ENCODE assay signal across 8 mouse cellular contexts in the genomic region with DNA sequence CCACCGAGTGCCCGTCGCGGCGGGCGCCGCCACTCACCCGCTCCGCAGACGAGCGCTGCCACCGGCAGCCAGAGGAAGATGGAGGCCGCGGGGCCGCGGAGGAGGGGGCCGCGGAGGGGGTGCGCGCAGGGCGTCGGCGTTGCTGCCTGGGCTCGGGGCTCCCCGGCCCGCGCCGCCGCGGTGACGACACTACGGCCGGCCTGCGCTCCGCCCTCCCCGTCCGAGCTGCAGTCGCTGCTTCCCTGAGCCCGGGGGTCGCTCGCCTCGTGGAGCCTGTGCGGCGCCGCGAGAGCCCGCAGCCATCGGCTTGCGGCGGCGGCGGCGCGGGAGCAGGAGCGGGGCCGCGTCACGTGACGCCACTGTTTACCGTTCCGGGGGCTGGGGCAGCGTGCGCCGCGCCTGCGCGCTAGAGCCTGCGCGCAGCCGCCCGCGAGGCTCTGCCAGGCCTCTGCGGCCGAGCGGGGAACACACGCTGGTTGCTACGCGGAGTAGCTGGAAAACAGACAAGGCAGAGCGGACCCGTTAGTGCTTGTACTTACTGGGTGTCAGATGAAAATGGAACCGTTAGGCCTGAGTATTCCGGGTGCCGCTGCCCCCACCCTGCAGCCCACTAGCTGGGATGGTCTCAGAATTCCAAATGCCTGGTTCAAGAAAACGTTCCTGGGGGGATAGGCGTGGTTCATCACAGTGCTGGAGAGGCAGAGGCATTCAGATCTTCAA. TPM values are rescaled to one million over a fixed set of nuclear protein-coding genes. Genes with fewer than 3 reads are reported as not detected.
A peak's percentile ranks its signal among the peaks of the same experiment; 100 is the strongest.
DNase-seq lines count a peak whose midpoint lies in the region; ATAC-seq lines count a peak whose summit lies in the region.

A gene (minus strand): TSS at position 381 of the 720 bp plus-strand sequence.

- H3K4me3 ChIP-seq in megakaryocyte, embryonic 14.5 days (replicated peaks): peak within 1 kb of the TSS; percentile 98

- H3K9me3 ChIP-seq in megakaryocyte, embryonic 14.5 days: no peaks in the 10 kb centered on the region

- no peaks in the 10 kb centered on the region for H3K36me3 ChIP-seq in megakaryocyte, embryonic 14.5 days (replicated peaks; ENCODE audit: low read length)

- ATAC-seq in common myeloid progenitor, adult 5-6 weeks (replicated peaks; ENCODE audit: low read depth, poor library complexity, severe bottlenecking): peak; percentile 70

- H3K27me3 ChIP-seq in megakaryocyte, embryonic 14.5 days (replicated peaks): no peaks in the 10 kb centered on the region

- H3K4me1 ChIP-seq in megakaryocyte, embryonic 14.5 days: peaks cover 43% of the 10 kb centered on the region

- DNase-seq in ZHBTc4 (ENCODE audit: low read depth, low spot score): peak; percentile 97
- DNase-seq in gastrocnemius, adult 8-10 months (ENCODE audit: low spot score in 2 of 2): peak; percentile 75 to 82
- DNase-seq in hindlimb bud, embryonic 11.5 days (ENCODE audit: extremely low spot score, low read depth, low spot score): peak; percentile 47
- DNase-seq in left cerebral cortex, adult 8-10 months (ENCODE audit: low spot score in 2 of 2): peak; percentile 75 to 88
- DNase-seq in right cerebral cortex, postnatal 10 days (ENCODE audit: low spot score in 2 of 2): peak; percentile 93 to 94
- peak; percentile 84 for DNase-seq in urinary bladder, postnatal 25 days (ENCODE audit: low spot score)

RNA-seq across cellular contexts. Expression of the gene that starts here (rescaled TPM):
- 113 and 155 TPM in 2 replicates for total RNA-seq in common myeloid progenitor, adult 5-6 weeks (2017)
- total RNA-seq in gastrocnemius, adult 8-10 months (2022): 10 to 100 TPM; 27.4 to 34.9 (median 31.8) TPM
- total RNA-seq in left cerebral cortex, adult 8-10 months (2022): 10 to 100 TPM; 78.8 to 94.6 (median 80.7) TPM
- 5.8 and 10.6 TPM in 2 replicates for polyA plus RNA-seq in megakaryocyte, embryonic 14.5 days (2012; ENCODE audit: insufficient read depth, low replicate concordance)

Comparison
In these comparisons a context has a peak if more than half of its experiments do, and no peak if none do; other contexts are left out.
1. Peak in every context shown above with its lines: DNase-seq, ATAC-seq and H3K4me3 ChIP-seq.
2. DNase-seq: peak in every context shown above with its lines; median percentile 97 in ZHBTc4; 94 in right cerebral cortex, postnatal 10 days; 84 in urinary bladder, postnatal 25 days; 82 in left cerebral cortex, adult 8-10 months; 78 in gastrocnemius, adult 8-10 months; 47 in hindlimb bud, embryonic 11.5 days.